Mouse (Mus musculus) lung, embryonic 16.5 days (tissue): ENCODE data around the gene Vstm2b. TPM values are rescaled to one million over a fixed set of nuclear protein-coding genes. Genes with fewer than 3 reads are reported as not detected.
A peak's percentile ranks its signal among the peaks of the same experiment; 100 is the strongest.

ENCODE experiments used
- ATAC-seq: fragments of 200-750 bp; cut with Nextera tagmentation; 2 replicates; pipeline ENCODE4 v1.8.0; 2017; ENCODE audit warnings: low read depth, mild to moderate bottlenecking, moderate library complexity
- H3K27ac ChIP-seq: fragments of 300-500 bp; sonication (generic); 2 replicates; pipeline ENCODE4 v1.5.1; 2014; ENCODE audit warnings: mild to moderate bottlenecking, control low read depth, low read length
- H3K27me3 ChIP-seq: fragments of 300-500 bp; sonication (generic); 2 replicates; pipeline ENCODE4 v1.6.1; 2014; ENCODE audit warnings: low read depth, low read length, mixed read lengths; ENCODE audit not compliant: control insufficient read depth, insufficient read depth
- H3K36me3 ChIP-seq: fragments of 300-500 bp; sonication (generic); 2 replicates; pipeline ENCODE4 v1.6.1; 2014; ENCODE audit warnings: low read length; ENCODE audit not compliant: control insufficient read depth, insufficient read depth
- H3K4me1 ChIP-seq: fragments of 300-500 bp; sonication (generic); replicated peaks from 2 replicates; pipeline ENCODE4 v1.6.1; 2014; ENCODE audit warnings: low read length, mixed read lengths; ENCODE audit not compliant: control insufficient read depth, insufficient read depth
- H3K4me2 ChIP-seq: fragments of 300-500 bp; sonication (generic); 2 replicates; pipeline ENCODE4 v1.6.1; 2014; ENCODE audit warnings: low read depth, low read length, control low read depth
- H3K4me3 ChIP-seq: fragments of 300-500 bp; sonication (generic); 2 replicates; pipeline ENCODE4 v1.5.1; 2014; ENCODE audit warnings: mild to moderate bottlenecking, low read length, control low read depth
- H3K9ac ChIP-seq: fragments of 300-500 bp; sonication (generic); 2 replicates; pipeline ENCODE4 v1.6.1; 2014; ENCODE audit warnings: low read length, control low read depth
- H3K9me3 ChIP-seq: fragments of 300-500 bp; sonication (generic); 2 replicates; pipeline ENCODE4 v1.6.1; 2016; ENCODE audit warnings: low read length; ENCODE audit not compliant: control insufficient read depth
- WGBS: fragments of 180-500 bp; shearing (Covaris S2); extraction: QIAGEN DNeasy Blood & Tissue Kit; methylation state at CpG from one replicate; pipeline ENCODE4 v1.1.7; 2014; 5-methylcytosine and 5-hydroxymethylcytosine counted together
- polyA plus RNA-seq: library from polyadenylated mRNA; unstranded; fragments of >200 nt; fragmentation: Nextera tagmentation; extraction: Ambion mirVana; gene quantifications from 2 replicates; pipeline ENCODE4 v1.2.1, GENCODE M21; 2015

Gene Vstm2b
- polyA plus RNA-seq, 1 experiment from 2014 or later, result 0.41 TPM

- H3K36me3 ChIP-seq, result no peaks in the 10 kb centered on the region
- H3K27me3 ChIP-seq, result peaks cover 75% of the 10 kb centered on the region
- no peak overlapping the region for H3K4me2 ChIP-seq
- no peak overlapping the region for H3K9ac ChIP-seq
- ATAC-seq, result peak; percentile 57; the same call in 1 of the 2 replicates
- no peaks in the 10 kb centered on the region for H3K9me3 ChIP-seq
- no peaks in the 10 kb centered on the region for H3K4me1 ChIP-seq
- no peak overlapping the region for H3K27ac ChIP-seq
- H3K4me3 ChIP-seq, result no peak overlapping the region
- WGBS, result 2% methylated on average over 16 of the region's 16 CpGs
Measured at GRCm38 (mm10) chr7:40901201-40901600, 3.1 kb downstream of the Vstm2b start.

- WGBS, result 5% methylated on average over 25 of the region's 28 CpGs
- H3K9ac ChIP-seq, result no peak overlapping the region
- H3K36me3 ChIP-seq, result no peaks in the 10 kb centered on the region
- H3K27ac ChIP-seq, result no peak overlapping the region
- no peaks in the 10 kb centered on the region for H3K4me1 ChIP-seq
- no peak overlapping the region for H3K4me3 ChIP-seq
- H3K9me3 ChIP-seq, result no peaks in the 10 kb centered on the region
- H3K4me2 ChIP-seq, result no peak overlapping the region
- ATAC-seq, result no peak
- peaks cover 62% of the 10 kb centered on the region for H3K27me3 ChIP-seq
Measured at GRCm38 (mm10) chr7:40902506-40902905, 4.4 kb downstream of the Vstm2b start.

GRCm38 (mm10) chr7:40906484-40906883, 8.4 kb downstream of the Vstm2b start:
- peaks cover 22% of the 10 kb centered on the region for H3K27me3 ChIP-seq
- H3K9ac ChIP-seq, result no peak overlapping the region
- H3K27ac ChIP-seq, result no peak overlapping the region
- no peaks in the 10 kb centered on the region for H3K36me3 ChIP-seq
- H3K4me1 ChIP-seq, result no peaks in the 10 kb centered on the region
- H3K4me2 ChIP-seq, result no peak overlapping the region
- no peak overlapping the region for H3K4me3 ChIP-seq
- no peak for ATAC-seq
- 79% methylated on average over 1 of the region's 1 CpGs for WGBS
- no peaks in the 10 kb centered on the region for H3K9me3 ChIP-seq

- WGBS, result 75% methylated on average over 3 of the region's 3 CpGs
- Histone ChIP-seq H3K9me3 (no peaks in the 10 kb centered on the region), H3K4me3 (no peak overlapping the region), H3K4me2 (no peak overlapping the region), H3K27me3 (no peaks in the 10 kb centered on the region), H3K4me1 (no peaks in the 10 kb centered on the region), H3K27ac (no peak overlapping the region), H3K36me3 (no peaks in the 10 kb centered on the region), H3K9ac (no peak overlapping the region)
- no peak for ATAC-seq
Measured at GRCm38 (mm10) chr7:40916761-40917160, 18.6 kb downstream of the Vstm2b start.

- 81% methylated on average over 2 of the region's 2 CpGs for WGBS
- Histone ChIP-seq H3K9ac (no peak overlapping the region), H3K27me3 (no peaks in the 10 kb centered on the region), H3K4me2 (no peak overlapping the region), H3K9me3 (no peaks in the 10 kb centered on the region), H3K4me3 (no peak overlapping the region), H3K4me1 (no peaks in the 10 kb centered on the region), H3K36me3 (no peaks in the 10 kb centered on the region), H3K27ac (no peak overlapping the region)
- no peak for ATAC-seq
Measured at GRCm38 (mm10) chr7:40920118-40920517, 22.0 kb downstream of the Vstm2b start.

GRCm38 (mm10) chr7:40921281-40921680, 23.2 kb downstream of the Vstm2b start:
- ATAC-seq, result no peak
- no peak overlapping the region for H3K27ac ChIP-seq
- no peaks in the 10 kb centered on the region for H3K36me3 ChIP-seq
- H3K9ac ChIP-seq, result no peak overlapping the region
- H3K4me3 ChIP-seq, result no peak overlapping the region
- H3K27me3 ChIP-seq, result no peaks in the 10 kb centered on the region
- no peaks in the 10 kb centered on the region for H3K4me1 ChIP-seq
- H3K4me2 ChIP-seq, result no peak overlapping the region
- WGBS, result 71% methylated on average over 6 of the region's 6 CpGs
- no peaks in the 10 kb centered on the region for H3K9me3 ChIP-seq

GRCm38 (mm10) chr7:40922871-40923270, 24.7 kb downstream of the Vstm2b start:
- Histone ChIP-seq H3K4me1 (no peaks in the 10 kb centered on the region), H3K36me3 (no peaks in the 10 kb centered on the region), H3K9me3 (no peaks in the 10 kb centered on the region), H3K27ac (no peak overlapping the region), H3K9ac (no peak overlapping the region), H3K4me3 (no peak overlapping the region), H3K4me2 (no peak overlapping the region), H3K27me3 (no peaks in the 10 kb centered on the region)
- WGBS, result 55% methylated on average over 4 of the region's 4 CpGs
- no peak for ATAC-seq

- Histone ChIP-seq H3K4me3 (no peak overlapping the region), H3K36me3 (no peaks in the 10 kb centered on the region), H3K27ac (no peak overlapping the region), H3K9ac (no peak overlapping the region), H3K9me3 (no peaks in the 10 kb centered on the region), H3K4me2 (no peak overlapping the region), H3K27me3 (no peaks in the 10 kb centered on the region), H3K4me1 (no peaks in the 10 kb centered on the region)
- ATAC-seq, result no peak
- 77% methylated on average over 2 of the region's 2 CpGs for WGBS
Measured at GRCm38 (mm10) chr7:40928391-40928790, 30.3 kb downstream of the Vstm2b start.

- H3K4me3 ChIP-seq, result no peak overlapping the region
- no peaks in the 10 kb centered on the region for H3K9me3 ChIP-seq
- no peak overlapping the region for H3K9ac ChIP-seq
- H3K27ac ChIP-seq, result no peak overlapping the region
- no peaks in the 10 kb centered on the region for H3K4me1 ChIP-seq
- 62% methylated on average over 4 of the region's 4 CpGs for WGBS
- no peak overlapping the region for H3K4me2 ChIP-seq
- no peaks in the 10 kb centered on the region for H3K36me3 ChIP-seq
- H3K27me3 ChIP-seq, result no peaks in the 10 kb centered on the region
- no peak for ATAC-seq
Measured at GRCm38 (mm10) chr7:40936617-40937212, 38.6 kb downstream of the Vstm2b start.

- 82% methylated on average over 1 of the region's 1 CpGs for WGBS
- Histone ChIP-seq H3K4me1 (no peaks in the 10 kb centered on the region), H3K4me3 (no peak overlapping the region), H3K9ac (no peak overlapping the region), H3K4me2 (no peak overlapping the region), H3K27me3 (no peaks in the 10 kb centered on the region), H3K27ac (no peak overlapping the region), H3K36me3 (no peaks in the 10 kb centered on the region), H3K9me3 (no peaks in the 10 kb centered on the region)
- ATAC-seq, result no peak
Measured at GRCm38 (mm10) chr7:40939371-40939770, 41.2 kb downstream of the Vstm2b start.
